Mouse (Mus musculus): Measurements from ENCODE around the gene Dao.

The Dao gene

DNA sequence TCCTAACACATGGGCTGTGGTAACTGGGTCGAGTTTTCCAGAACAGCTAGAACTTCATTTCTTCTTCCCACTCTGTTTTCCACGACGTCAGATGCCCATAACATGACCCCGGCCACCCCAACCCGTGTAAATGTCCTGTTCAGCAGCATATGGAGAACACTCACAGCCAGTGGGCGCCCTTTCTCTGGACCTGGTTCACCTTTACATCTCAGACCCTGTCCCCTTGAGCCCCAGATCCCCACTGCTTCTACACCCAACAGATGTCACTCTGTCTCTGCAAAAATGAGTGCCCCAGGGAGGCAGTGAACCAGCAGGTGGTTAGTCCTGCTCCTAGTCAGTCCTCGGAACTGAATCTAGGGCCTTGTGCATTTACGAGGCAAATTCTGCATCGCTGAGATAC lies 64.5 kb downstream of the Dao start:
- no peak for DNase-seq (ENCODE audit: low spot score in 2 of 2)

DNA sequence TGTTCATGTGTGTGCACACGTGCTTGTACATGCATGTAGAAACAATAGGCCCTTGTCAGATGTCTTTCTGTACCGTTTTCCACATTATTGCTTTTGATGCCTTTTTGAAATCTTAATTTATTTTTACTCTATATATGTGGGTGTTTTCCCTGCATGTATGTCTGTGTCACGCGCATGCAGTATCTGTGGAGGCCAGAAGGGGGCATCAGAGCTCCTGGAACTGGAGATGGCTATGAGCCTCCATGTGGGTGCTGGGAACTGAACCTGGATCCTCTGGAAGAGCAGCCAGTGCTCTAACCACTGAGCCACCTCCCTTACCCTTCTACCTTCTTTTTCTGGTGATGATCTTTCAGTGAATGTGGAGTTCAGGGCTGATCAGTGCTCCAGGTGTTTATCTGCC lies 67.4 kb downstream of the Dao start:
- no peak for DNase-seq (ENCODE audit: low spot score in 2 of 2)

DNA sequence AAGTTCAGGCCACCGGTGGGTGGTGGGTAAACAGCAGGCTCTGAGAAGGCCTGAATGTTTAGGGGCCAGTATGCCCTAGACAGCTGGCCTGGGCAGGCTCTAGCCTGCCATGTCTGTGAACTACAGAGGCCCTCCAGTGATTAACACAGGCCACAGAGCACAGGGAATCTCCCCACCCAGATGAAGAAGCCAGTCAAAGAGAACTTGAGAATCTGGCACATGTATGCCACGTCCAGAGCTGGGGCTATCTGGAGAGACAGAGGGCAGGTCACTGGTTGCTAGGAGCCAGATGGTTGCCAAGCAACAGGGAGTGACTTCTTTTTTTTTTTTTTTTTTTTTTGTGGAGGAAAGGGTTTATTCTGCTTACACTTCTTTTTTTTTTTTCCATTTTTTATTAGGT lies 68.8 kb downstream of the Dao start:
- no peak for DNase-seq (ENCODE audit: low spot score in 2 of 2)
